Mouse (Mus musculus): Measurements from ENCODE around the gene Rcc2.

Gene Rcc2

GRCm38 (mm10) chr4:140691481-140691880, 8.9 kb upstream of the Rcc2 start:
- Histone ChIP-seq H3K4me1 (replicated peaks; ENCODE audit: low read depth, low read length) (peaks cover 56% of the 10 kb centered on the region), H3K9me3 (ENCODE audit: low read length) (no peaks in the 10 kb centered on the region), H3K36me3 (ENCODE audit: insufficient read depth, low read length) (no peaks in the 10 kb centered on the region), H3K27me3 (ENCODE audit: insufficient read depth, low read length) (no peaks in the 10 kb centered on the region), H3K4me3 (replicated peaks; ENCODE audit: low read length) (peak overlapping the region; percentile 67; the same call in 1 of the 2 replicates)
- TF ChIP-seq POU5F1 (IDR thresholded peaks at IDR 0.05; ENCODE audit: borderline replicate concordance, low read length), result no peak
- no peak for TF ChIP-seq NANOG (IDR thresholded peaks at IDR 0.05; ENCODE audit: borderline replicate concordance, low read length)
- no peak for TF ChIP-seq CTCF (conservative IDR thresholded peaks at IDR 0.05; ENCODE audit: low read length)

- no peaks in the 10 kb centered on the region for H3K36me3 ChIP-seq (ENCODE audit: insufficient read depth, low read length)
- no peak overlapping the region for H3K4me3 ChIP-seq (replicated peaks; ENCODE audit: low read length)
- TF ChIP-seq NANOG (IDR thresholded peaks at IDR 0.05; ENCODE audit: borderline replicate concordance, low read length), result no peak
- TF ChIP-seq POU5F1 (IDR thresholded peaks at IDR 0.05; ENCODE audit: borderline replicate concordance, low read length), result no peak
- no peak for TF ChIP-seq CTCF (conservative IDR thresholded peaks at IDR 0.05; ENCODE audit: low read length)
- H3K27me3 ChIP-seq (ENCODE audit: insufficient read depth, low read length), result no peaks in the 10 kb centered on the region
- H3K4me1 ChIP-seq (replicated peaks; ENCODE audit: low read depth, low read length), result peaks cover 60% of the 10 kb centered on the region
- no peaks in the 10 kb centered on the region for H3K9me3 ChIP-seq (ENCODE audit: low read length)
These were observed 6.8 kb upstream of the Rcc2 start for GRCm38 (mm10) chr4:140693513-140693912.

GRCm38 (mm10) chr4:140694551-140695060, 5.7 kb upstream of the Rcc2 start:
- Histone ChIP-seq H3K27me3 (ENCODE audit: insufficient read depth, low read length) (no peaks in the 10 kb centered on the region), H3K36me3 (ENCODE audit: insufficient read depth, low read length) (no peaks in the 10 kb centered on the region), H3K4me1 (replicated peaks; ENCODE audit: low read depth, low read length) (peaks cover 65% of the 10 kb centered on the region), H3K9me3 (ENCODE audit: low read length) (no peaks in the 10 kb centered on the region), H3K4me3 (replicated peaks; ENCODE audit: low read length) (no peak overlapping the region)
- TF ChIP-seq CTCF (conservative IDR thresholded peaks at IDR 0.05; ENCODE audit: low read length), result no peak
- no peak for TF ChIP-seq NANOG (IDR thresholded peaks at IDR 0.05; ENCODE audit: borderline replicate concordance, low read length)
- TF ChIP-seq POU5F1 (IDR thresholded peaks at IDR 0.05; ENCODE audit: borderline replicate concordance, low read length), result no peak

- H3K4me1 ChIP-seq (replicated peaks; ENCODE audit: low read depth, low read length), result peaks cover 65% of the 10 kb centered on the region
- H3K27me3 ChIP-seq (ENCODE audit: insufficient read depth, low read length), result no peaks in the 10 kb centered on the region
- no peaks in the 10 kb centered on the region for H3K36me3 ChIP-seq (ENCODE audit: insufficient read depth, low read length)
- TF ChIP-seq NANOG (IDR thresholded peaks at IDR 0.05; ENCODE audit: borderline replicate concordance, low read length) (no peak), POU5F1 (IDR thresholded peaks at IDR 0.05; ENCODE audit: borderline replicate concordance, low read length) (no peak), CTCF (conservative IDR thresholded peaks at IDR 0.05; ENCODE audit: low read length) (no peak)
- no peaks in the 10 kb centered on the region for H3K9me3 ChIP-seq (ENCODE audit: low read length)
- H3K4me3 ChIP-seq (replicated peaks; ENCODE audit: low read length), result peak overlapping the region; percentile 13; the same call in 1 of the 2 replicates
These were observed 5.2 kb upstream of the Rcc2 start for GRCm38 (mm10) chr4:140695146-140695545.

GRCm38 (mm10) chr4:140695675-140696585, 4.4 kb upstream of the Rcc2 start:
- TF ChIP-seq NANOG (IDR thresholded peaks at IDR 0.05; ENCODE audit: borderline replicate concordance, low read length), result no peak
- TF ChIP-seq CTCF (conservative IDR thresholded peaks at IDR 0.05; ENCODE audit: low read length), result no peak
- no peak for TF ChIP-seq POU5F1 (IDR thresholded peaks at IDR 0.05; ENCODE audit: borderline replicate concordance, low read length)
- no peaks in the 10 kb centered on the region for H3K27me3 ChIP-seq (ENCODE audit: insufficient read depth, low read length)
- H3K4me1 ChIP-seq (replicated peaks; ENCODE audit: low read depth, low read length), result peaks cover 65% of the 10 kb centered on the region
- no peaks in the 10 kb centered on the region for H3K36me3 ChIP-seq (ENCODE audit: insufficient read depth, low read length)
- no peaks in the 10 kb centered on the region for H3K9me3 ChIP-seq (ENCODE audit: low read length)
- 0 out of 2 replicates have a peak overlapping the region, but pooled peaks have one; percentile 13 for H3K4me3 ChIP-seq (replicated peaks; ENCODE audit: low read length)

GRCm38 (mm10) chr4:140699441-140700127, 757 bp upstream of the Rcc2 start:
- Histone ChIP-seq H3K36me3 (ENCODE audit: insufficient read depth, low read length) (peaks cover 9% of the 10 kb centered on the region), H3K27me3 (ENCODE audit: insufficient read depth, low read length) (no peaks in the 10 kb centered on the region), H3K4me3 (replicated peaks; ENCODE audit: low read length) (peak overlapping the region; percentile 89), H3K9me3 (ENCODE audit: low read length) (no peaks in the 10 kb centered on the region), H3K4me1 (replicated peaks; ENCODE audit: low read depth, low read length) (peaks cover 51% of the 10 kb centered on the region)
- no peak for TF ChIP-seq POU5F1 (IDR thresholded peaks at IDR 0.05; ENCODE audit: borderline replicate concordance, low read length)
- TF ChIP-seq CTCF (conservative IDR thresholded peaks at IDR 0.05; ENCODE audit: low read length), result no peak
- no peak for TF ChIP-seq NANOG (IDR thresholded peaks at IDR 0.05; ENCODE audit: borderline replicate concordance, low read length)

GRCm38 (mm10) chr4:140701049-140701715, 841 bp downstream of the Rcc2 start:
- H3K4me1 ChIP-seq (replicated peaks; ENCODE audit: low read depth, low read length), result peaks cover 55% of the 10 kb centered on the region
- no peaks in the 10 kb centered on the region for H3K9me3 ChIP-seq (ENCODE audit: low read length)
- TF ChIP-seq CTCF (conservative IDR thresholded peaks at IDR 0.05; ENCODE audit: low read length), result no peak
- TF ChIP-seq POU5F1 (IDR thresholded peaks at IDR 0.05; ENCODE audit: borderline replicate concordance, low read length), result no peak
- no peak for TF ChIP-seq NANOG (IDR thresholded peaks at IDR 0.05; ENCODE audit: borderline replicate concordance, low read length)

More at GRCm38 (mm10) chr4:140701049-140701715, 841 bp downstream of the Rcc2 start:
- Histone ChIP-seq H3K27me3 (ENCODE audit: insufficient read depth, low read length) (no peaks in the 10 kb centered on the region), H3K4me3 (replicated peaks; ENCODE audit: low read length) (peak overlapping the region; percentile 89), H3K36me3 (ENCODE audit: insufficient read depth, low read length) (peaks cover 25% of the 10 kb centered on the region)
